Mouse (Mus musculus) thymus, postnatal 14 days (tissue): ENCODE results near the gene CK137956.

Experiments used
- DNase-seq: peaks from one replicate; pipeline ENCODE4 v3.0.0; 2021

Gene CK137956

DNA sequence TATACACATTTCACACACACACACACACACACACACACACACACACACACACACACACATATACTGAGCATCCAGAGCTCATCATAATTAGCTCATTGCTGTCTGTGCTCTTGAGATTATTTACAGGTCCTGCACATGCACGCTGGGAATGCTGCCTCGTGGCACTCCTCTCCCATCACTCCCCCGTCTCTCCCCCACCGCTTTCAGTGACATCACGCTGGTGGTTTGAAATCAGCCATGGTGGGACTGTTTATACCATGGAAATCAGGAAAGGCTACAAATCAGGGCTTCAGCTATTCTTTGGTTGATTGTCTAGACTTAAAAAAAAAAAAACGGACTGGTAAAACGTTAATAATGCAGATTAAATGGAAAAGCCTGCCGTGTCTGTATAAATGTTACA lies 63.6 kb downstream of the CK137956 start:
- DNase-seq = no peak

- no peak for DNase-seq
Observed at GRCm38 (mm10) chr4:127903954-127904353, 66.8 kb downstream of the CK137956 start.

GRCm38 (mm10) chr4:127900893-127901456 lies 69.8 kb downstream of the CK137956 start:
- no peak for DNase-seq

DNA sequence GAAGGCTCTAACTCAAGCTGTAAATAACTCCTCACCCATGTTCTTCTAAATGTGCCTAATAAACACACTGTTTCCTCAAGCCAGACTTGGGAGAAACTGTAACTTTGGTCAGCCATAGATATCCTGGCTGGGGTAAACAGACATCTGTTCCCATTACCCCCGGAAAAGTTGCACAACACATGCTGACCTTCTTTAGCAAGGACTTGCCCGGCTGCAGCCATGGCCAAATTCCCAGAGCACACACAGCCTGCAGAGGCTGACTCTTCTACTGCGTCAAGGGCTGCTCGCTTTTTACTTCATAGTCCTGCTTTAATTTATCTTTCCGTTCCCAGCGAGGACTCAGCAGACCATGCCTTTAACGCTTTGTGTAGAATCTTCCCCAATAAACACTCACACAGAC lies 81.7 kb downstream of the CK137956 start:
- no peak for DNase-seq

- DNase-seq = no peak
Observed at GRCm38 (mm10) chr4:127878966-127879365, 91.8 kb downstream of the CK137956 start.
